Mouse (Mus musculus) spleen, adult 12 weeks (tissue): ENCODE measurements at regions not wholly inside any gene's neighbourhood (a gene's known extent, or its start where the extent isn't known, plus 50 kb on each side); places are given as distances from the start of the nearest gene placed in this dataset.

Experiments
- DNase-seq: peaks from one replicate; pipeline ENCODE4 v3.0.0; 2022; ENCODE audit warnings: low spot score

DNA sequence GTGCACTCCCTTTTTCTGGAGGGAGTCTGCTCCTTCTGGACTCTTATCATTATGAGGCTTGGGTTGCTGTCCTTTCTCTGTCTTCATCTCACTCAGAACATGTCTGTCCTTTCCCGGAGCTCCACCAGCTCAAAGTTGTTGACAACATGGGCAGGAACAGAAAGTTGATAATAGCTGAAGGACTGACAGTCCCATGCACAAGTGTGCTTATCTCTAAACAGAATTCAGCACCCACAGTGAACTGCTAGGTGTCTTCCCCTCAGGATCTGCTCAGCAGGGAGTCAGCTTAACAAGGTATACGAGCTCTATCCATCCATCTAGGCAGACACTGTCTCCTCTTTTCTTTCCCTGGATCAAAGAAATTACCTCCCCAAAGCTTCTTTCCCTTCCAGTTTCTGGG lies 89.2 kb upstream of the Rab11fip2 start:
- DNase-seq: no peak

DNA sequence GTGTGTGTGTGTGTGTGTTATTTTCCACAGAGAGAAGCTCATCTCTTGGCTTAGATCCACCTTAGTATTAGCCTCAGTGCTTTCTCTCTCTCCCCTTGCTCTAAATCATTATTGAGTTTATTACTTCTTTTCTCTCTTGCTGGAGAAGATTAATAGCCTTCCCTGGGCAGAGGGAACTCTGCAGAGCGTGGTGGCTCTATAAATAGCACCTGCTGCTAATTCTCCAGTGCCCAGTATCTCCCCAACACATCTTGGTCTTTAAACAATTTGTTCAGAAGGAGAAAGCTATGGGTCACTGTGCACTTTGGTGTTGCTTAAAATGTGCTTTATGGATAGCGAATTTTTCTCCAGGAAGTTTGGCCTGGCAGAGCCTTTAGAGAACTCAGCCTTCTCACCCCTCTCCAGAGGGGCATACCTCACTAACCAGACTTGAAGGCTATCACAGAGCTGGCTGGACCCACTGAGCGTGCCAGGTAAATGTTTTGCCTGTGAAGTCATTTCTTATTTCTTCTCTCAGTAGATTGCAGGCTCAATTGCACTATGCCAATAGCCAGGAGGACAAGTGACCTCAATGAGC lies 86.8 kb upstream of the Rab11fip2 start:
- DNase-seq: no peak

DNA sequence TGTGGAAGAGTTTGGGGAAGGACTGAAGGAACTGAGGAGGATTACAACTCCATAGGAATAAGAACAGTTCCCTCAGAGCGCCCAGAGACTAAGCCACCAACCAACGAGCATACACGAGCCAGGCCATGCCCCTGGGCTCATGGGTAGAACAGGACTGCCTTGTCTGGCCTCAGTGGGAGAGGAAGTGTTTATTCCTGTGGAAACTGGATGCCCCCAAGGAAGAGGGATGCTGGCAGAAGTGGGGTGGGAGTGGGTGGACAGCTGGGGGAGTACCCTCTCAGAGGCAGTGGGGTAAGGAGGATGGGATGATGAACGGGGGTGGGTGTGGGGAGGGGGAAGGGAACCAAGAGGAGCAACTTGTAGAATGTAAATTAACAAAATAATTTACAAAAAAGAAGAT lies 86.3 kb upstream of the Rab11fip2 start:
- no peak for DNase-seq

DNA sequence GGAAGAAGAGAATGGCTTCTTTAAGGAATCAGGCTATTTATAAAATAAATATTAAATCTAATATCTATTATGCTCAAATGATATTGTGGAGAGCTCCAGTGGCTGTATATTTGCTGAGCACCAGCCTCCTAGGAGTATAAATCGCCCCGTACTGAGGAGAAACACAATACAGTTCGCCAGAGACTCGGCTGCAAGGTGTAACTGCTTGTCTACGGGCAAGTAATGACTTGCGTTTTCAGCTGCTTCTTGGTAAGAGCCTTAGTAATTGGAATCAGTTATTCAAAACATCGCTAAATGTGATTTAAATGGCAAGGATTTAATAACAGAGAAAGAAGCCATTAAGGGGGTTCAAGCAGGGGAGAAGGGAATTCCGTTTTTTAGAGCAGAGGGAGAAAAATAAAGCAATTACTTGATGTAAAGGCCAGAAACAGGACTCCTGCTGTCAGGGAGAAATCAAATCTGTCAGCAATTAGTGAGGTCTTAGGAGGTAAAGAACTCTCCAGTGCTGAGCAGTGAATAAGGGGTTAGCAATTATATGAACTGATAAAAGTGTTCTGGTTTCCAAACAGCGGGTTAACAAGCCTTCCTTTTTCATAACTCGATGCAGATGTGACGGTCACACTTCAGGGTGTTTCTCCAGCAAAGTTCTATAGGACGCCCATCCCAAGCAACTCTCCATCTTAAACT lies 72.3 kb upstream of the Rab11fip2 start:
- DNase-seq: no peak

DNA sequence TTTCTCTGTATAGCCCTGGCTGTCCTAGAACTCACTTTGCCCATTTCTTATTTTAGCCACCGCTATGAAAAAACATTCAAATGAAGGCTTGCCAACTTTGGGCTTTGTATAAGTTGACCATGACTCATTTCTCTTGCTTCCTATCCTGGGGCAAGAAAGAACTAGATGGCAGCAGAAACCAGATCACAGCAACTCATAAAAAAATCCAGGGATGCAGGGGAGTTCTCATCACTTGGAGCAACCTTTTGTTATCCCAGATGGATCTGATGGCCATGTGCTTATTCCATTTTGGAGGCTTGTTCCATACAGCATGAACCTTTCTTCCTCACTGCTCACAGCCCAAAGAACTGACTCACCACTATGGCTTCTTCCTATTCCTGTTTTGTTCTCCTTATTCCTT lies 52.1 kb upstream of the Rab11fip2 start:
- no peak for DNase-seq
